Mouse (Mus musculus) CD4-positive, CD25-positive, alpha-beta regulatory T cell, adult 4 months (primary cell): ENCODE results near the gene Fhit. TPM values are rescaled to one million over a fixed set of nuclear protein-coding genes. Genes with fewer than 3 reads are reported as not detected.
A peak's percentile ranks its signal among the peaks of the same experiment; 100 is the strongest.

Experiments used
- ATAC-seq: one replicate; pipeline ENCODE4 v1.8.0; 2017
- polyA plus RNA-seq, 2 experiments: library from polyadenylated mRNA; unstranded; fragments of 100-300 nt; shearing (Covaris generic); gene quantifications; one replicate each; pipeline ENCODE4 v1.2.1; 2017

Gene Fhit
- polyA plus RNA-seq, 2 experiments from 2014 or later = 5.6 to 8.4 TPM

DNA sequence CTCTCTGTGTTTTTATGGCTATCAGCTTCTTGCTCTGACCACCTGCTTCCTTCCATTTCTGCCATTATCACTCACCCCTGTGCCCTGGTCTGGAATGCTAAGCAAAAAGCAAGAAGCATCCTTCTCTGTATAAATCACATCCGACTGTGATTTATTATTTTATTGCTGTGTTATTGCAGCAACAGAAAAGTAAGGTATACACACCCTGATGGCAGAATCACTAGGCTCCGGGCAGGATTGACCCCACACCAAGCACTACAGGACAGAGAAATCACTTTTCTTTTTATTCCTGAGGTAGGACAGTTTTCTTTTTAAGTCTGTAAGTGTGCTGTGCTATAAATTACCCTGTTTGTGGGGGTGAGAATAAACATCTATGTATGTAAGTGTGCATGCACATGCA lies 460.1 kb downstream of the Fhit start:
- ATAC-seq = no peak

DNA sequence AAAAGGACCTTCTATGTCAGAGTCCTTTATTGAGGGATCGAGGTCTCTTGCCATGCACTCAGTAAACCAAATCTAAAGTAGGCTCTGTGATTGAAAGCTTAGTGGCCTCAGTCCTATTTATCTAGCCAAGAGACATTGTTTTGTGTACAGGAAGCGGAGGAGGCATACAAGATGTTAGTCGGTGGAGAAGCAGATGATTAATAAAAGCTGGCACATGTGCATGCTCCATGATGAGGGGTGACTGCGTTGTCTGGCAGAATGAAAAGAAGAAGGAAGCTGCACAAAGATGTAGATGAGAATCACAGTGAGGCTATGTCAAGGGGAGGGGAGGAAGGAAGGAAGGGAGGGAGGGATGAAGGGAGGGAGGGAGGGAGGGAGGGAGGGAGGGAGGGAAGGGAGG lies 481.8 kb downstream of the Fhit start:
- ATAC-seq = no peak

DNA sequence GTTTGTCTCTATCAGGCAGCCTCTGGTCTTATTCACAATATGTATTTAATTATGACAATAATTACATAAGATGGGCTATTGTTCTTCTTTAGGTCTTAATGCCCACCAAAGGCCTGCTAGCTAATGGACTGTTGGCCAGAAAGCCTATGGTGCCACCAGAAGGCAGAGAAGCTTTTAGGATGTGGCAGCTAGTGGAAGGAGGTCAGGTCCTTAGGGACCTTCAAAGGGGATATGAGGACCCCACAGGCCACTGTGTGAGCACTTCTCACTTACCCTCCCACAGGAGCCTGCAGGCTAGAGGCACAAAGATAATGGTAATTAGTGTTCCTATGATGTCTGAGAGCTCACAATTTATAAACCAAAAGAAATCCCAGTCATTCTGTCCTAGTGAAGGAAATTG lies 482.2 kb downstream of the Fhit start:
- ATAC-seq = no peak

GRCm38 (mm10) chr14:10677627-10678026 lies 484.2 kb downstream of the Fhit start:
- no peak for ATAC-seq

DNA sequence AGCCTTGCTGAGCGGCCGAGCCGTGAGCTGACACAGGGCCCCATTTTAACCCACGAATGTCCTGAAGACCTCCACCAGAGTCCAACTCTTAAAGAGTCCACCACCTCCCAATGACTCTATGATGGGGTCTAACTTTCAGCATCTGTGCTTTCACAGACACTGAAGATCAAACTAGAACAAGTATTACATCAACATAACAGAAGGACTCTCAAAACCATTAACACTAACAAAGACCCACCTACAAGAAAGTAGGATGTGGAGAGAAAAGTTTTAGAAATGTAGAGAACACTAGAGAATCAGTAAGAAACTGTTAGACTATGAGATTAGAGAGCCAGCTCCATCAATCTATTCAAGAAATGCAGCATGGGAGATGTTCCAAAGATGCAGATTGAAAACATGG lies 501.6 kb downstream of the Fhit start:
- ATAC-seq = no peak

DNA sequence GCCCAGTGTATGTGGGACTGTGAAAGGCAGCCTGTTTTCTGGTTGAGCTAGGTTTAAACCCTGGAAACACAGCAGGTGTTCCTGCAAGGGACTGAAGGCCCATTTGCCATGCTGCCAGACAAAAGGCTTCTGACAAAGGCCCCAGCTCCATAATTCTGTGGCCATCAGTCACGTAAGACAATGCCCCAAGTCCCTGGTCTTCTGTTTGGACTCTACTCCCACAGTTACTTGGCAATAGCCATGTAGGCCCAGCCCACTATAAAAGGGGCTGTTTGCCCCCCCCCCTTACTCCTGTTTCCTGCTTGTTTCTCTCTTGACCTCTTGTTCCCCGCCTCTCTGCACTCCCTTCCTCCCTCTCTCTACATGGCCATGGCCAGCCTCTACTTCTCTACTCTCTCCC lies 502.5 kb downstream of the Fhit start:
- no peak for ATAC-seq

- no peak for ATAC-seq
These were observed 503.6 kb downstream of the Fhit start for GRCm38 (mm10) chr14:10658219-10658618.

DNA sequence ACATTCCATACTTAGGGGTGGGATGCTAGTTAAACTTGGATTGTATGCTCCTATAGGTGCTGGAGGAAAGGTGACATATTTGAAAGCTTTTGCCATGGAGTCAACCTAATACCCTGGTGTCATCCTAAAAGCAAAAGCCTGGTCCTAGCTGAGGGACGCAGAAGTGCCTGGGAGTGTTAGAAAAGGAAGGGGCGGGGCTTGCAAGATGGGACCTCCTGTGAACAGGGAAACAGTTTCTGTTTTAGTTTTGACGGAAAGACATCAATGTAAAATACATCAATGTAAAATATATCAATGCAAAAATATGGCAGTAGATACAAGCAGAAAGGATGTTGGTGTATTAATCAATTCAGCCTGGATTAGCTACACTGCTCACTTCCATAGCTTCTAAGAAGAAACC lies 504.5 kb downstream of the Fhit start:
- peak; percentile 75 for ATAC-seq

DNA sequence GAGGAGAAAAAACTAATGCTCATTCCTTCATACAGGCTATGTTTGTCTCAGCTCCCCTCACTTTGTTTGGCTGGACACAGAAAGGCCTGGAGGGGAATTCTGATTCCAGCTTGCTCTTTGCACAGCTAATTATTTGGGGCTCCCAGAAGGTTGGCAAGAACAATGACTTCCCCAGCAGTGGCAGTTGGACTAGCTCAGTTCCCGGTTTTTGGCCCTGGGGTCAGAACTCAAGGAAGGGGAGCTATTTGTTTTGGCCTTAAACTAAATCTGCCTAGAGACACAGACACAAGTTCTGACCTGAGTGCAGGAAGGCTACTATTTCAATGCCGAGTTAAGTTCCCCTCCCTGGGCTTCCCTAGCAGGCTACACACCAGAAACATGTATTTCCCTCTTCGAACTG lies 506.0 kb downstream of the Fhit start:
- ATAC-seq = no peak

GRCm38 (mm10) chr14:10647832-10648231 lies 514.0 kb downstream of the Fhit start:
- no peak for ATAC-seq

GRCm38 (mm10) chr14:10631783-10632182 lies 530.1 kb downstream of the Fhit start:
- no peak for ATAC-seq

GRCm38 (mm10) chr14:10630831-10631360 lies 530.9 kb downstream of the Fhit start:
- no peak for ATAC-seq

- ATAC-seq = peak; percentile 54
These were observed 568.4 kb downstream of the Fhit start for GRCm38 (mm10) chr14:10593467-10593866.

GRCm38 (mm10) chr14:10568937-10569552 lies 592.8 kb downstream of the Fhit start:
- no peak for ATAC-seq

DNA sequence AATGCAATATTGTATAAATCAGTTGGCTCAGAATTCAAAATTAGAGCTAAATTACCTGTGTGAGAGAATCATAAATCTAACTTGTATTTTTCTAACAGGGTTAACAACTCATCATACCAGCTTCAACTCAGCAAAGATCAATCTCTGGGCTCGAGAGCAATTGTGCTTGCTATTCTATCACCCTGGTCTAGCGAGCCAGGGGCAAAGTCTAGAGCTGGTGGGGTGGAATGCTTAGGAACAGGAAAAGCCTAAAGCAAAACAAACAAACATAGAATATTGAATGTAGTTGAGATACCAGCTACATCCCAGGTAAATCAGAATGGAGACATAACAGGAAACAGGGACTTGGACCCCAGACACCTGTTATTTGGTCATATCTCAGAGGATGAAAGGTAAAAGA lies 594.1 kb downstream of the Fhit start:
- no peak for ATAC-seq

DNA sequence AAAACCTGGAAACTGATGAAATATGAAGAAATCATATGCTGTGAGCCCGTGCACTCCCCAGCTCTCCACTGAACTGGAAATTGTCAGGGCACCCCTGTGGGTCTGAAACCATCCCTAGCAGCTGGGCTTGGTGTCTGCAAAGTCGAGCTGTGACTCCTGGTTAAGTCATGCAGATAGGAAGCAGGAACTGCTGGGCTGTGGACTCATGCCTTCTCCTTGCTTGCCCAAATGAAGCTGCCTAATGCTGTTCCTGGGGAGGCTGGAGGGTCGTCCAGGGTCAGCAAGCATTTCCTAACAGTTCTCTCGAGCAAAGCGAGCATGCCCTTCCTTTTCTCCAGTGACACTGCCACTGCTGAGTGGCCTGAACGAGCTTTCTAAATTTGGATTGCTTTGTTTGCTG lies 607.1 kb downstream of the Fhit start:
- ATAC-seq = no peak

DNA sequence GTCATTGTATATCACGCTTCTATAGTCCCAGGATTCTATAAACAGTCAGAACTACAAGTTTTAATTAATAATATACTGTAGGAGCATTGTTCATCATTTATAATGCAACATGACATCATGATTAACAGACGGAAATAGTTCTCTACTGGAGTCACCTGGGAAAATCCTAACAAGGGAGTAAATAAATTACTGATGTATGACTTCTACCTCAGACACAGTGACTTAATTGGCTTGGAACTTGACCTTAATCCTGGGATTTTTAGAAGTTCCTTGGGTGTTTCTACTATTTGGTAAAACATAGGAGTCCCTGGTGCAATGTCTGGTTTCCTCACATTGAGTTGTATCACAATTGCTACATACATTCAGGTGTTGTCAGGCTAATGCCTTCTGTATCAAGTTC lies 613.2 kb downstream of the Fhit start:
- ATAC-seq = no peak

DNA sequence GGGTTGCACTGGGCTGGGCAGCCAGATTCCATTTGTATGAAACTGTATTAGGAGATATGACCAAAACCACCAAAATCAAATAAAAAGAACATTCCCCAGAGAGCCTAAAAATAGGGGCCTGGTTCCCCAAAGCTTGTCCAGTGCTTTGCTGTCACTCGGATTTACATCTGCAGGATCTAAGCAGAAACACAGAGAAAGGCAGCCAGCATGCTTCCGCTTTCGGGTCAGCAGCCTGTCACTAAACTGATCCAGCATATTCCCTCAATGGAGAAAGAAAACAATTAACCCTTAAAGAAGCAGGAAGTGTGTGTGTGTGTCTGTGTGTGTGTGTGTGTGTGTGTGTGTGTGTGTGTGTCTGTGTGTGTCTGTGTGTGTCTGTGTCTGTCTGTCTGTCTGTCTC lies 615.9 kb downstream of the Fhit start:
- no peak for ATAC-seq

GRCm38 (mm10) chr14:10534862-10535261 lies 627.0 kb downstream of the Fhit start:
- peak; percentile 13 for ATAC-seq

GRCm38 (mm10) chr14:10531748-10532500 lies 629.9 kb downstream of the Fhit start:
- ATAC-seq = no peak

GRCm38 (mm10) chr14:10526800-10527199 lies 635.0 kb downstream of the Fhit start:
- ATAC-seq = peak; percentile 84

DNA sequence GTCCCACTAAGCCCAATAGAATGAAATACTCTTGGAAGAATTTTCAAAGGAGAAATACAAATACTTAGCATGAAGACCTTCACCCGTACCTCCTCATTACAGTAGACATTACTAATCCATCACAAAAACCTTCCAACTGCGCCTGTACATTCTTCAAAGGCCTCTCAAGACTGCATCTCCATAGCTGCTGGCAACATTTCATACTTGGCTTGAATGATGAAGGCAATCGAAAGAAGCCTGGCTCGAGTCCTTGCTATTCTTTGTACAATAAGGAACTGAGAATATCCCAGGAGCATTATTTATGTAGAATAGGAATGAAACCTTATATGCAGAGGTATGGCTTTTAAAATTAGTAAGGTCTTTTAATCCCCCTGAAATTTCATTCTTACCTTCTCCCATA lies 636.0 kb downstream of the Fhit start:
- ATAC-seq = no peak

GRCm38 (mm10) chr14:10514026-10514425 lies 647.8 kb downstream of the Fhit start:
- no peak for ATAC-seq

- ATAC-seq = no peak
These were observed 652.6 kb downstream of the Fhit start for GRCm38 (mm10) chr14:10509252-10509651.
